ENCODE assay signal across 8 mouse cellular contexts in the genomic region with DNA sequence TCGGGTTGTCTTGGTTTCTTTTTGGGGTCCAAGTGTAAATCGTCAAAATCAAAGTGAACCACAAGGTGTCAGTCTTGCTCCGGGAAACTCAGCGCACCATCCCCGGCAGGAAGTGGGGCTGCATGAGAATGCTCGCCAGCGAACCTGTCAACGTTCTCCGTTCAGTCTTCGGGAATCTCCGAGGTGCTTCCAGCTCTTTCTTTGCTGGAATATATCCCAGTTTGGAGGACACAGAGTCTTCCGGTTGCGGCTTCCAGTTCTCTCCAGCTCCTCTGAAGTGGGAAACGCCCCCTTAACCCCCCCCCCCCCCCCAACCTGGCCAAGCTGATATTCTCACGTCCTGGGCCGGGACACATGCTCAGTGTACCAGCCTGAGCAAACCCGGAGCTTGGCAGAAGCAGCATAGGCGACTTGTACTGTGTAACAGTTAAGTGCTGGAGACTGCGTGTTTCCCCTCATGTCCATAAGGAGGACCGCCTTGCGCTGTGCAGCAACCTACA. TPM values are rescaled to one million over a fixed set of nuclear protein-coding genes. Genes with fewer than 3 reads are reported as not detected.
A peak's percentile ranks its signal among the peaks of the same experiment; 100 is the strongest.
DNase-seq lines count a peak whose midpoint lies in the region; ATAC-seq and TF ChIP-seq lines count a peak whose summit lies in the region.

No protein-coding gene starts in this region.

- TF ChIP-seq POLR2A in bone marrow macrophage, adult 2 months (IDR thresholded peaks at IDR 0.05; ENCODE audit: borderline replicate concordance, low read depth, low read length): no peak
- TF ChIP-seq POLR2A in embryonic fibroblast, embryonic 13.5 days (IDR thresholded peaks at IDR 0.05; ENCODE audit: low read depth, low read length): no peak

- peak; percentile 68 for TF ChIP-seq CTCF in bone marrow macrophage, adult 2 months (IDR thresholded peaks at IDR 0.05; ENCODE audit: low read depth, low read length)
- TF ChIP-seq CTCF in embryonic fibroblast, embryonic 13.5 days (IDR thresholded peaks at IDR 0.05; ENCODE audit: borderline replicate concordance, insufficient read depth, low read length): peak; percentile 73; the same call in 1 of the 2 replicates

- H3K9ac ChIP-seq in heart, embryonic 14.5 days (ENCODE audit: low read length): peak overlapping the region; percentile 68
- no peak overlapping the region for H3K9ac ChIP-seq in liver, embryonic 11.5 days (ENCODE audit: low read depth, low read length)
- peak overlapping the region; percentile 63 for H3K9ac ChIP-seq in stomach, embryonic 16.5 days (ENCODE audit: low read length)

- H3K27ac ChIP-seq in bone marrow macrophage, adult 2 months (ENCODE audit: insufficient read depth, low read depth, low read length): no peak overlapping the region
- no peak overlapping the region for H3K27ac ChIP-seq in embryonic fibroblast, embryonic 13.5 days (ENCODE audit: insufficient read depth, low read length)
- H3K27ac ChIP-seq in heart, embryonic 14.5 days (replicated peaks in 1 of 2; ENCODE audit: control insufficient read depth in 1 of 2, insufficient read depth in 1 of 2, low read depth in 2 of 2, low read length in 2 of 2): peak overlapping the region; percentile 34 to 35; a peak in 3 of 4 replicates
- H3K27ac ChIP-seq in liver, embryonic 11.5 days (ENCODE audit: low read depth, low read length): no peak overlapping the region
- H3K27ac ChIP-seq in stomach, embryonic 16.5 days (ENCODE audit: low read length): no peak overlapping the region

- H3K27me3 ChIP-seq in heart, embryonic 14.5 days (ENCODE audit: control insufficient read depth, insufficient read depth, low read length): no peaks in the 10 kb centered on the region
- H3K27me3 ChIP-seq in liver, embryonic 11.5 days (replicated peaks; ENCODE audit: control insufficient read depth, insufficient read depth, low read length): no peaks in the 10 kb centered on the region
- H3K27me3 ChIP-seq in stomach, embryonic 16.5 days (ENCODE audit: control insufficient read depth, insufficient read depth, low read length): no peaks in the 10 kb centered on the region

- H3K4me3 ChIP-seq in bone marrow macrophage, adult 2 months (ENCODE audit: insufficient read depth, low read length): peak overlapping the region; percentile 50
- H3K4me3 ChIP-seq in embryonic fibroblast, embryonic 13.5 days (ENCODE audit: insufficient read depth, low read length): peak overlapping the region; percentile 4; the same call in 1 of the 2 replicates
- H3K4me3 ChIP-seq in heart, embryonic 14.5 days (ENCODE audit: control insufficient read depth in 1 of 2, insufficient read depth in 1 of 2, low read depth in 1 of 2, low read length in 2 of 2): peak overlapping the region; percentile 33 to 36
- peak overlapping the region; percentile 42 for H3K4me3 ChIP-seq in liver, embryonic 11.5 days (ENCODE audit: low read depth, low read length)
- peak overlapping the region; percentile 44 for H3K4me3 ChIP-seq in stomach, embryonic 16.5 days (replicated peaks; ENCODE audit: low read length)

- H3K36me3 ChIP-seq in heart, embryonic 14.5 days (ENCODE audit: control insufficient read depth, insufficient read depth, low read length): peaks cover 21% of the 10 kb centered on the region
- H3K36me3 ChIP-seq in liver, embryonic 11.5 days (ENCODE audit: control insufficient read depth, insufficient read depth, low read length): peaks cover 4% of the 10 kb centered on the region; the same call in 1 of the 2 replicates
- no peaks in the 10 kb centered on the region for H3K36me3 ChIP-seq in stomach, embryonic 16.5 days (ENCODE audit: control insufficient read depth, insufficient read depth, low read length)

- WGBS in heart, embryonic 14.5 days: 6% methylated on average over 21 of the region's 21 CpGs
- WGBS in liver, embryonic 11.5 days: 11% methylated on average over 21 of the region's 21 CpGs
- WGBS in stomach, embryonic 16.5 days: 6% methylated on average over 21 of the region's 21 CpGs

- peak overlapping the region; percentile 69 for H3K4me2 ChIP-seq in heart, embryonic 14.5 days (ENCODE audit: low read length)
- H3K4me2 ChIP-seq in liver, embryonic 11.5 days: peak overlapping the region; percentile 78
- peak overlapping the region; percentile 70 for H3K4me2 ChIP-seq in stomach, embryonic 16.5 days (ENCODE audit: low read depth, low read length)

- peak; percentile 79 for ATAC-seq in heart, embryonic 14.5 days (ENCODE audit: insufficient number of reproducible peaks, insufficient read depth, low FRiP score, low read depth)
- peak; percentile 46 for ATAC-seq in liver, embryonic 11.5 days (replicated peaks; ENCODE audit: low FRiP score)
- peak; percentile 80 for ATAC-seq in stomach, embryonic 16.5 days (ENCODE audit: insufficient read depth, low FRiP score)

- H3K4me1 ChIP-seq in bone marrow macrophage, adult 2 months (ENCODE audit: control insufficient read depth, insufficient read depth, low read length): peaks cover 3% of the 10 kb centered on the region; the same call in 1 of the 2 replicates
- peaks cover 2% of the 10 kb centered on the region; the same call in 1 of the 2 replicates for H3K4me1 ChIP-seq in embryonic fibroblast, embryonic 13.5 days (ENCODE audit: control insufficient read depth, insufficient read depth, low read length)
- peaks cover 0 to 6% of the 10 kb centered on the region in 2 experiments; a peak in 1 of 4 replicates for H3K4me1 ChIP-seq in heart, embryonic 14.5 days (ENCODE audit: control insufficient read depth in 2 of 2, insufficient read depth in 2 of 2, low read length in 2 of 2)
- no peaks in the 10 kb centered on the region for H3K4me1 ChIP-seq in liver, embryonic 11.5 days (replicated peaks; ENCODE audit: control insufficient read depth, insufficient read depth, low read length)
- H3K4me1 ChIP-seq in stomach, embryonic 16.5 days (ENCODE audit: control insufficient read depth, insufficient read depth, low read length): 0 out of 2 replicates have a peak, but pooled peaks cover 3% of the 10 kb centered on the region

- DNase-seq in B cell, adult 2 months: peak; percentile 71 to 73
- peak; percentile 82 for DNase-seq in kidney, postnatal 10 days
- peak; percentile 73 for DNase-seq in liver, embryonic 11.5 days (ENCODE audit: low spot score)
- DNase-seq in naive thymus-derived CD4-positive, alpha-beta T cell, adult 2 months (ENCODE audit: low read depth): peak; percentile 77

- H3K9me3 ChIP-seq in heart, embryonic 14.5 days (ENCODE audit: control insufficient read depth, low read length): no peaks in the 10 kb centered on the region
- H3K9me3 ChIP-seq in liver, embryonic 11.5 days (ENCODE audit: control insufficient read depth, low read length): no peaks in the 10 kb centered on the region
- no peaks in the 10 kb centered on the region for H3K9me3 ChIP-seq in stomach, embryonic 16.5 days (replicated peaks; ENCODE audit: control insufficient read depth, low read length)

RNA-seq across cellular contexts. Expression of a gene that starts 10.3 kb away (rescaled TPM):
- not detected in 2 replicates for polyA plus RNA-seq in bone marrow macrophage, adult 2 months (2012; ENCODE audit: insufficient read depth, insufficient read length, missing spikeins)
- polyA plus RNA-seq in embryonic fibroblast, embryonic 13.5 days (2011; ENCODE audit: insufficient read length, low read depth, missing spikeins): not detected in 2 replicates
- polyA plus RNA-seq in heart, embryonic 14.5 days (2014; fragmentation: Nextera tagmentation; extraction: Ambion mirVana): 2.5 and 2.8 TPM in 2 replicates
- polyA plus RNA-seq in liver, embryonic 11.5 days (2014; fragmentation: Nextera tagmentation; extraction: Ambion mirVana): not detected in 2 replicates
- polyA plus RNA-seq in stomach, embryonic 16.5 days (2015; fragmentation: Nextera tagmentation; extraction: Ambion mirVana): 0.75 and 1.2 TPM in 2 replicates

RNA-seq across cellular contexts. Expression of a gene that starts 47.1 kb away (rescaled TPM):
- 29.9 and 32.7 TPM in 2 replicates for polyA plus RNA-seq in bone marrow macrophage, adult 2 months (2012; ENCODE audit: insufficient read depth, insufficient read length, missing spikeins)
- polyA plus RNA-seq in embryonic fibroblast, embryonic 13.5 days (2011; ENCODE audit: insufficient read length, low read depth, missing spikeins): 99.2 and 118 TPM in 2 replicates
- polyA plus RNA-seq in heart, embryonic 14.5 days (2014; fragmentation: Nextera tagmentation; extraction: Ambion mirVana): 39.7 and 40.0 TPM in 2 replicates
- polyA plus RNA-seq in liver, embryonic 11.5 days (2014; fragmentation: Nextera tagmentation; extraction: Ambion mirVana): 140 and 158 TPM in 2 replicates
- polyA plus RNA-seq in stomach, embryonic 16.5 days (2015; fragmentation: Nextera tagmentation; extraction: Ambion mirVana): 72.9 and 73.1 TPM in 2 replicates

Comparison
In these comparisons a context has a peak if more than half of its experiments do, and no peak if none do; other contexts are left out.
1. H3K27ac ChIP-seq: peak in heart, embryonic 14.5 days (2 of 2); none in bone marrow macrophage, adult 2 months (single experiment), embryonic fibroblast, embryonic 13.5 days (single experiment), liver, embryonic 11.5 days (single experiment) and stomach, embryonic 16.5 days (single experiment).
2. Peak in every context shown above with its lines, with median percentiles within 50 percentile points of each other: DNase-seq, H3K4me3 ChIP-seq, ATAC-seq and H3K4me2 ChIP-seq.